Mouse (Mus musculus) B cell, adult 2 months (primary cell): ENCODE data around the gene Defb18.
"Not testable (repeated sequence)": the region's sequence is repeated elsewhere in the genome, so short reads cannot be mapped to it uniquely, and the experiment has no call there.

Source experiments
- DNase-seq, 2 experiments: peaks; one replicate each; pipeline ENCODE4 v3.0.0; 2022

The Defb18 gene

DNA sequence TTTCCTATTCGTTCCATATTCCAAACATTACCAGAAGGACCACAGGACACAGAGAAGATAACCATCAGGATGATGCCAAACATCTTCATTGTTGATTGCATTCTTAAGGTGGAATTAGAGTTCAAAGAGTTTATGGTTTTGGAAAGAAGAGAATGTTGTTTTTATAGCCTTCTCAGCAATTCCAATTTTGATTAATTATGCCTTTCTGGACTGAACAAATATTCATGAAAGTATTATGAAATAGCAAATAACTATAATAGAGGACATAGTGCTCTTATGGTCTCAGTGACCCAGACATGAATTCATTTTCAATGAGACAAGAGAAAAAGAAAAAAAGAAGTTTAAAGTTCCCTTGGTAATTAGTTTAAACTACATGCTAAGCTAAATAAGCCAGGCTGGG is at the start of gene Defb18:
TSS of gene Defb18 (minus strand) at position 101 of the 400 bp plus-strand sequence.
- DNase-seq, result no peak

DNA sequence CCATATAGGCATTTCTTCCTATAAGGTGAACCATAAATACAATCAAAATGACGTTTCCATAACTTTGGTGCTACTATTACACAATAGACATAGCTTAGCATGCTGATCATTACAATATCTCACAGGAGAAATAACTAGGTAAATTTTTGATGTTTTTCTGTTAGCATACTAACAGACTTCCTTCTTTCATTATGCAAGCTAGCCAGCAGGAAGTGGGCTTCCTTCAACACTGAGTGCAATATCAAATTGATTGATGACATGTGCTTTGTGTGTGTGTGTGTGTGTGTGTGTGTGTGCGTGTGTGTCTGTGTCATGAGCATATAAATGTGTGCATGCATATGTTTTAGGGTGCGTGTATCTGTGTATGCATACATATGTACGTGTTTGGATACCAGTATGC is 33.9 kb upstream of the Defb18 start:
- no peak for DNase-seq

- no peak for DNase-seq
Observed at GRCm38 (mm10) chr1:18268845-18269244, 31.6 kb upstream of the Defb18 start.

DNA sequence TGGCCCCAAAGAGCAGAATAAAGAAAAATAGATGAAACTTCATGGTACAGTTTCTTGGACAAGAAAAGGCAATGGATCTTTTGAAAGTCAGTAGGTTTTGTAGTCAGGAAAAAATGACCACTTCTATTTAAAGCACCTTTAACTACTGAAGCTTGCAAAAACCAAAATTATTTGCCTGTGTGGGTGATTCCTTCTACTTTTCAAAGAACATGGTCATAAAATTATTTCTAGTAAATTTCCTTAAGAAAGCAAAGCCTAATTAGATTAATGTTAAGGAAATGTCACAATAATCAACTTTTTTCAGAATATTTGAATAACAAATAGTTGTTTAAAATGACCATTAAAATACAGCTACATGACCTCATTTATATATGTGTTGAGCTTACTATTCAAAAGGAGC is 27.8 kb upstream of the Defb18 start, which contains the start of gene Defb41:
TSS of gene Defb41 (minus strand) at position 101 of the 400 bp plus-strand sequence.
- DNase-seq, result no peak

DNA sequence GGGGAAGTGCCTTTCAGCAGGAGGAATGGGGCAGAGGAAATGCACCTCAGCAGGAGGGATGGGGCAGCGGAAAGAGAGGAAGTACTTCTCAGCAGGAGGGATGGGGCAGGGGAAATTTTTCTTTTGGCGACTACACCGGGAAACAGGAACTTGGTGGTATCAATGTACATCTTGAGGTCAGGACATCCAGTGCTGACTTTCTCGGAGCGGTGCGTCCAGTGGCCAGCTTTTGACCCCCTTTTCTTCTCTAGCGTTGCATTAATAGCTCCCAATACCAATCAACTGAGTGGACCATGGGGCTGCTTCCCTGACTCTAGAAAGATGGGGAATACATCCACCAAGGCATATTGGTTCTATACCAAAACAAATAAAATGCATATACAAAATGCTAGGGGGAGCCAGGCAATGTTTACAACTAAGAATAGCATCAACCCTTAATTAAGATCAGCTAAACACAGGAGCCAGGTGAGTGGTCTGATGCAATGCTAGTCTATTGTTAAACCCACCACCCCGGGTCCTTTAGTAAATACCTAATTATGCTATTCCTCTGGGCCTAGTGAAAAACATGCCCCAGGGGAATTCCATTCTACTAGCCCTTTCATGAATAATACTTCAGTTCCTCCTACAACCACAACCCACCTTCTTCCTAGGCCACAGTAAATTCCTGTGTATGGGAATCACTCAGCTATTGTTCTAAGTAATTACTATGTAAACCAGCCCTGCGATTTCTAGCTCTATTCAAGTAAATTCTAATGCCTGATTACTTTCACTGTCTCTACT is 8.7 kb upstream of the Defb18 start:
- DNase-seq, result not testable (repeated sequence)

DNA sequence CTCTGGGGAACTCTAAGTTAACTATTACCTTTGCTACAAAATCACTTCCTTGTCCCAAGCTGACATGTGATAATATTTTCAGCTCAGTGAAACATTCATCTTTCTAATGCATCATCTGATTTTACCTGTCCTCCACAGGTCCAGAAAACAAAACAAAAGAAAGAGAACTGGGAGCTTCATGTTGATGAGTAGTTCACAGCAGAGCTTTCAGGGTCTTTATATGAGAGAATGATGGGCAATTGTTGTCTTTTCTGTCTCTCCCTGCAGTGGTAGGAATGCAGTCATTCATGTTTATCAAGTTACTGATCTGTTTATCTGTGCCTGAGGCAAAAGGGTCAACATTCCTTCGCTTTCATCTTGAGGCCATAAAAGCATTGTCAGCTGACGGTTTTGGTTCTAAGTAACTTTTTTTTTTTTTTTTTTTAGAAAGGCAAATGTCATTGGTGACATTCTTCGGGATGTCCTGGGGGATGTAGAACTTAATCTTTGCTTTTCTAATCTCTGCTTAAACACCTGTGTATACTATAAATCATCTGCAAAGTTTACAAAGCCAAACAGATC is 13.8 kb downstream of the Defb18 start:
- DNase-seq, result no peak

DNA sequence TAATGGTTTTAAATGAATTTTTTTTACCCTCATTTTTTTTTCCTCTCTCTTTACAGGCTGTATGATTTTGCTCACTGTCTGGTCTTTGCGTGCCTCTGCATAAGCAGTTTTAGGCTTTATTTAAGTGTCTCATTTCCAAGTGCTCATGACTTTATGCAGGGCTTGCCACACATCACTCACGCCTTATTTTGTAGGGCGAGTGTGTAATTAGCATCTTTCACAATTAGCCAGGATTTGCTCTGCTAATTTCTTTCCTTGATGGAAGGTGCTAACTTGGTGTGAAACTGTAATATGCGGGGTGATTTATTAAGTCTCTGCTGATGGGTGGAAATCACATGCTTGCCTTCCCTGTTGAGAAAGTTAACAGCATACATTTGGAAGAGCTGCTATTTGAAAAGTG is 45.5 kb downstream of the Defb18 start:
- DNase-seq, result no peak

- no peak for DNase-seq
Observed at GRCm38 (mm10) chr1:18190714-18191712, 46.2 kb downstream of the Defb18 start.
